Mouse (Mus musculus): Measurements from ENCODE around the gene Mlxip. TPM values are rescaled to one million over a fixed set of nuclear protein-coding genes. Genes with fewer than 3 reads are reported as not detected.

Gene Mlxip
- polyA plus RNA-seq, 2 experiments: 2.5 to 3.7 TPM

DNA sequence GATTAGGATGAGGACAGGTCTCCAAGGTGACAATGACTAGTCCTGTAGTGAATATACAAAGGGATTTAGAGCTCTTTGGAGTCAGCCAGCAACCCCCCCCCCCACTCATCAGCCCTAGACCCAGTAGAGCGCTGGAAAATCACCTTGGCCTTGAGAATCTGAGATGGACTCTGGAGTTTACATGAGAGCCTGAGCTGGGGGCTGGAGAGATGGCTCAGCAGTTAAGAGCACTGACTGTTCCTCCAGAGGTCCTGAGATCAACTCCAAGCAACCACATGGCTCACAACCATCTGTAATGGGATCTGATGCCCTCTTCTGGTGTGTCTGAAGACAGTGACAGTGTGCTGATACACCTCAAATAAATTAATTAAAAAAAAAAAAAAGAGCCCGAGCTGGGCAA is 46.6 kb upstream of the Mlxip start:
- Histone ChIP-seq H3K4me1 (replicated peaks; ENCODE audit: control insufficient read depth in 2 of 2, insufficient read depth in 2 of 2, low read length in 1 of 2) (peaks cover 7 to 10% of the 10 kb centered on the region in 2 experiments; a peak in 2 of 4 replicates), H3K4me2 (ENCODE audit: low read depth) (no peak overlapping the region), H3K27ac (no peak overlapping the region), H3K36me3 (replicated peaks; ENCODE audit: control insufficient read depth, insufficient read depth, low read depth) (peaks cover 3% of the 10 kb centered on the region; the same call in 1 of the 2 replicates), H3K27me3 (ENCODE audit: control insufficient read depth, insufficient read depth, low read length) (no peaks in the 10 kb centered on the region), H3K9me3 (ENCODE audit: control insufficient read depth, low read length) (no peaks in the 10 kb centered on the region), H3K4me3 (ENCODE audit: insufficient read depth in 1 of 2, low read depth in 2 of 2, low read length in 2 of 2) (no peak overlapping the region), H3K9ac (replicated peaks) (no peak overlapping the region)
- ATAC-seq (ENCODE audit: insufficient read depth) (no peak), DNase-seq (ENCODE audit: low read depth in 3 of 3, low spot score in 3 of 3) (no peak)
- TF ChIP-seq EP300 (IDR thresholded peaks at IDR 0.05; ENCODE audit: low read depth): no peak
- no peak for TF ChIP-seq CTCF (IDR thresholded peaks at IDR 0.05; ENCODE audit: low read depth)
- 69% methylated on average over 2 of the region's 2 CpGs for WGBS (ENCODE audit: insufficient replicate concordance)

DNA sequence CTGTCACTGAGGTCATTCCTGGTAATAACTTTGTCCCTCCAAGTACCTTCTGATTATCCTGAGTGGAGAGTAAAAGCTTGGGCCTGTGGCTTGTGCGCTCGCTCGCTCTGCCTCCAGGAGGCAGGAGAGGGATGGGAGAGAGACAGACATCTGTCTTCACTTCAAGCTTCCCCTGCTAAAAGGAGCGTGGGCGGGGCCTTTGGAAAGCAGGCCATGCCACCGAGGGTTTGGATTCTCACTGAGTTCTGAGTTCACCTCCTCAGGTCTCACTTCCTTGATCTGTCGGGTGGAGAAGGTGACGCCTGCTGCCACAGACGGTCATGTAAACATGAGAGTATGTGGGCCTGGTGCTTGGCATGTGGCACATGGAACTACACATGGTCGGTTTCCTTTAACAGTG is 44.2 kb upstream of the Mlxip start:
- WGBS (ENCODE audit: insufficient replicate concordance): 45% methylated on average over 10 of the region's 10 CpGs
- peak in 1 of 3 experiments; percentile 16 for DNase-seq (ENCODE audit: low read depth in 3 of 3, low spot score in 3 of 3)

DNA sequence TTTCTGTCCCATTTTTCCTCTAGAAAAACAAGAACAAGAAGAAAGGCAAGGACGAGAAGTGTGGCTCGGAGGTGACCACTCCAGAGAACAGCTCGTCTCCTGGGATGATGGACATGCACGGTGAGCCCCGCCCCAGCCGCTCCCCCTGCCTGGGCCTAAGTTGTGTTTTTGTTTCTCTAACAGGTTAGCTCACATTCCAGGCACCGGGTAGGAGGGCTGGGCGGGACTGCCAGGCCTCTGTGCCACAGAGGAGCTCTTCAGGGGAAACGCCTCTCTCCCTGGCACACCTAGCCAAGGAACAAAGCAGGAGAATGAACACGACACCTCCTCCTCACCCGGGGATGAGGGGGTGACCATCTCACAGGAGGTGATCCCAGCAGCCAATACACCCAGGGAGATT is 38.7 kb upstream of the Mlxip start:
- no peak for DNase-seq (ENCODE audit: low read depth in 3 of 3, low spot score in 3 of 3)
- Histone ChIP-seq H3K4me3 (ENCODE audit: insufficient read depth in 1 of 2, low read depth in 2 of 2, low read length in 2 of 2) (no peak overlapping the region), H3K27me3 (ENCODE audit: control insufficient read depth, insufficient read depth, low read length) (no peaks in the 10 kb centered on the region), H3K4me2 (ENCODE audit: low read depth) (no peak overlapping the region), H3K9ac (replicated peaks) (no peak overlapping the region), H3K27ac (no peak overlapping the region), H3K4me1 (replicated peaks; ENCODE audit: control insufficient read depth in 2 of 2, insufficient read depth in 2 of 2, low read length in 1 of 2) (no peaks in the 10 kb centered on the region), H3K36me3 (replicated peaks; ENCODE audit: control insufficient read depth, insufficient read depth, low read depth) (peaks cover 18% of the 10 kb centered on the region), H3K9me3 (ENCODE audit: control insufficient read depth, low read length) (no peaks in the 10 kb centered on the region)
- ATAC-seq (ENCODE audit: insufficient read depth): no peak
- TF ChIP-seq EP300 (IDR thresholded peaks at IDR 0.05; ENCODE audit: low read depth): no peak
- no peak for TF ChIP-seq CTCF (IDR thresholded peaks at IDR 0.05; ENCODE audit: low read depth)
- WGBS (ENCODE audit: insufficient replicate concordance): 75% methylated on average over 11 of the region's 11 CpGs

More for the DNA sequence above, 44.2 kb upstream of the Mlxip start:
- Histone ChIP-seq H3K27ac (no peak overlapping the region), H3K4me3 (ENCODE audit: insufficient read depth in 1 of 2, low read depth in 2 of 2, low read length in 2 of 2) (no peak overlapping the region), H3K9ac (replicated peaks) (no peak overlapping the region), H3K9me3 (ENCODE audit: control insufficient read depth, low read length) (no peaks in the 10 kb centered on the region), H3K36me3 (replicated peaks; ENCODE audit: control insufficient read depth, insufficient read depth, low read depth) (peaks cover 3% of the 10 kb centered on the region; the same call in 1 of the 2 replicates), H3K4me2 (ENCODE audit: low read depth) (no peak overlapping the region), H3K4me1 (replicated peaks; ENCODE audit: control insufficient read depth in 2 of 2, insufficient read depth in 2 of 2, low read length in 1 of 2) (peaks cover 4 to 7% of the 10 kb centered on the region in 2 experiments; a peak in 2 of 4 replicates), H3K27me3 (ENCODE audit: control insufficient read depth, insufficient read depth, low read length) (no peaks in the 10 kb centered on the region)
- TF ChIP-seq CTCF (IDR thresholded peaks at IDR 0.05; ENCODE audit: low read depth) (peak; percentile 48), EP300 (IDR thresholded peaks at IDR 0.05; ENCODE audit: low read depth) (no peak)
- ATAC-seq (ENCODE audit: insufficient read depth): no peak

DNA sequence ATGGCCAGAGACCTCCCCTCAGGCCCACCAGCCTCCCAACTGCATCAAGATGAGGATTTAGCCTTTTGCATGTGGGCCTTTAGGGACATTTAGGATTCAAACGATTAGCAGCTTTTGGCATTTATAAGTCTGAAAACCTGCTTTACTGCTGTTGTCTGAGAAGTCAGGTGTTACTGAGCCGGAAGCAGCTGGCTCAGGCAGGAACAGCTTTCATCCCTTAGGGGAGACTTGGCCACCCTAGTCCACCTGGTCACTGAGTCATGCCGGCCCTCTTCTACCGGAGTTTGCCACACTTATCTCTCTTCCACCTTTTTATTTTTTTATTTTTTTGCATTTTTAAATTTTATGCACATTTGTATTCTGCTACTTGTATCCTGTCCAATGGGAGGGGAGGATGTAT is 37.3 kb upstream of the Mlxip start:
- peaks cover 18% of the 10 kb centered on the region for H3K36me3 ChIP-seq (replicated peaks; ENCODE audit: control insufficient read depth, insufficient read depth, low read depth)
- 77% methylated on average over 4 of the region's 4 CpGs for WGBS (ENCODE audit: insufficient replicate concordance)
- no peak for ATAC-seq (ENCODE audit: insufficient read depth)

DNA sequence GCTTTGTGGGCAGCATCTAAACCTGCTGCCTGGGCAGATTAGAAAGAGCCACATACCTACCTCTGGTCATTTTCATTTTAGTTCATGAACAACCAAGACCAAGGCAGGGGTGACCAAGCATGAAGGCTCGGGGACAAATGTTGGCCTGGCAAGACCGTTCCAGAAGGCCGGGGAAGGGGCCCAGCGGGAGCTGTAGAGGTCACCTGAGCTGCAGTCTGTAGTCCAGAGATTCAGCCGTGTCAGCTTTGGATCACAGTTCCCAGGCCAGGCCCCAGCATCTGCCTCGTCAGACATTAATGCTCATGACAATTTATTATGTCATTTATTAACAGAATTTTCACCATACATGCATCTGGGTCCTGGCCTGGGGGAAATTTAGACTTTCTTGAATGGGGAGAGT is 35.2 kb upstream of the Mlxip start:
- H3K9me3 ChIP-seq (ENCODE audit: control insufficient read depth, low read length): no peaks in the 10 kb centered on the region
- H3K9ac ChIP-seq (replicated peaks): no peak overlapping the region
- no peak for DNase-seq (ENCODE audit: low read depth in 3 of 3, low spot score in 3 of 3)
- H3K4me3 ChIP-seq (ENCODE audit: insufficient read depth in 1 of 2, low read depth in 2 of 2, low read length in 2 of 2): no peak overlapping the region
- H3K4me1 ChIP-seq (replicated peaks; ENCODE audit: control insufficient read depth in 2 of 2, insufficient read depth in 2 of 2, low read length in 1 of 2): no peaks in the 10 kb centered on the region
- no peak for TF ChIP-seq EP300 (IDR thresholded peaks at IDR 0.05; ENCODE audit: low read depth)
- no peak for TF ChIP-seq CTCF (IDR thresholded peaks at IDR 0.05; ENCODE audit: low read depth)
- WGBS (ENCODE audit: insufficient replicate concordance): 86% methylated on average over 6 of the region's 6 CpGs
- no peak for ATAC-seq (ENCODE audit: insufficient read depth)
- no peak overlapping the region for H3K27ac ChIP-seq
- no peaks in the 10 kb centered on the region for H3K27me3 ChIP-seq (ENCODE audit: control insufficient read depth, insufficient read depth, low read length)
- H3K4me2 ChIP-seq (ENCODE audit: low read depth): no peak overlapping the region
- H3K36me3 ChIP-seq (replicated peaks; ENCODE audit: control insufficient read depth, insufficient read depth, low read depth): peaks cover 15% of the 10 kb centered on the region

More for the DNA sequence above, 37.3 kb upstream of the Mlxip start:
- Histone ChIP-seq H3K4me2 (ENCODE audit: low read depth) (no peak overlapping the region), H3K9me3 (ENCODE audit: control insufficient read depth, low read length) (no peaks in the 10 kb centered on the region), H3K4me3 (ENCODE audit: insufficient read depth in 1 of 2, low read depth in 2 of 2, low read length in 2 of 2) (no peak overlapping the region), H3K9ac (replicated peaks) (no peak overlapping the region), H3K27ac (no peak overlapping the region), H3K27me3 (ENCODE audit: control insufficient read depth, insufficient read depth, low read length) (no peaks in the 10 kb centered on the region), H3K4me1 (replicated peaks; ENCODE audit: control insufficient read depth in 2 of 2, insufficient read depth in 2 of 2, low read length in 1 of 2) (no peaks in the 10 kb centered on the region)
- no peak for DNase-seq (ENCODE audit: low read depth in 3 of 3, low spot score in 3 of 3)
- no peak for TF ChIP-seq CTCF (IDR thresholded peaks at IDR 0.05; ENCODE audit: low read depth)
- TF ChIP-seq EP300 (IDR thresholded peaks at IDR 0.05; ENCODE audit: low read depth): no peak
